Mouse (Mus musculus) cortical plate, adult 2 months (tissue): Measurements from ENCODE around the gene Rasal1.

Source experiments
- CTCF ChIP-seq: fragments of 200-500 bp; IDR thresholded peaks from 2 replicates; pipeline ENCODE4 v1.5.1; 2011; ENCODE audit warnings: mild to moderate bottlenecking, control low read depth, low read length; ENCODE audit not compliant: insufficient read depth; ENCODE audit errors: extremely low read depth
- POLR2A ChIP-seq: fragments of 200-500 bp; IDR thresholded peaks from 2 replicates; pipeline ENCODE4 v1.6.1; 2011; ENCODE audit warnings: mild to moderate bottlenecking, low read length, control low read depth; ENCODE audit not compliant: insufficient read depth; ENCODE audit errors: extremely low read depth

DNA sequence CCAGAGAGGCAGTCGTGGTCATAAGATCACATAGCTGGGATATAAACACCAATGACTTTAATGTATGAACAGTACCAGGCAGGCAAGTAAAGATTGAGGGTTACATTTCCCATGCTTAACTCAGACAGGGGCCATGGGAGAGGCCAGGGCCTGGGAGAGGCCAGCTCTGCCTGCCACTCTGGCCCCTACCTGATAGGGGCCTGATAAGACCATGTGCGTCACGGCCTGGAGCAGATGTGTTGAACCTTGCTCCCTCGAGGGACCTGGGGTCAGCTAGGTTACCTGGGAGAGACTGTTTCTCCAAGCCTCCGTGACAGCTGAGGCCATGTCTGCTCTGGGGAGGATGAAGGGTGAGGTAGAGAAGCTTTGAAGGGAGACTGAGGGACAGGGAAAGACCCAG is 2.6 kb downstream of the Rasal1 start:
- TF ChIP-seq CTCF (no peak), POLR2A (no peak)
